Mouse (Mus musculus) CH12.LX (cell line): ENCODE measurements at regions not wholly inside any gene's neighbourhood (a gene's known extent, or its start where the extent isn't known, plus 50 kb on each side); places are given as distances from the start of the nearest gene placed in this dataset.
A peak's percentile ranks its signal among the peaks of the same experiment; 100 is the strongest.

Source experiments
- DNase-seq: peaks from one replicate; pipeline ENCODE4 v3.0.0-alpha.2; 2013; ENCODE audit errors: extremely low read depth
- H3K27ac ChIP-seq: 2 replicates; pipeline ENCODE4 v1.5.1; 2012; ENCODE audit warnings: low read depth, mild to moderate bottlenecking, control low read depth, moderate library complexity; ENCODE audit not compliant: insufficient read depth
- H3K27me3 ChIP-seq: replicated peaks from 2 replicates; pipeline ENCODE3; 2012; ENCODE audit warnings: inconsistent platforms
- H3K36me3 ChIP-seq, 2 experiments: replicated peaks in 1 of 2; 2 replicates each; pipeline versions ENCODE3 to v1.6.1; 2012; ENCODE audit warnings: inconsistent platforms in 1 of 2, low read length in 1 of 2, mild to moderate bottlenecking in 1 of 2, mixed read lengths in 1 of 2, moderate library complexity in 1 of 2; ENCODE audit not compliant: control insufficient read depth in 1 of 2, insufficient read depth in 1 of 2
- H3K4me1 ChIP-seq, 2 experiments: 2 replicates each; pipeline ENCODE4 v1.6.1; 2012; ENCODE audit warnings: inconsistent platforms in 1 of 2, moderate library complexity in 1 of 2; ENCODE audit not compliant: insufficient read depth in 2 of 2, control insufficient read depth in 1 of 2
- H3K4me2 ChIP-seq: 2 replicates; pipeline ENCODE4 v1.6.1; 2012; ENCODE audit warnings: low read depth, mild to moderate bottlenecking, control low read depth; ENCODE audit not compliant: poor library complexity, insufficient read depth, severe bottlenecking
- H3K4me3 ChIP-seq, 3 experiments: fragments of 150-350 bp in 1 of 3; sonication (generic) in 1 of 3; replicated peaks in 1 of 3; 2 replicates each; pipeline versions ENCODE3 to v1.5.1; 2011 to 2012; ENCODE audit warnings: low read depth in 2 of 3, low read length in 2 of 3, mild to moderate bottlenecking in 2 of 3, moderate library complexity in 2 of 3, control low read depth in 1 of 3, improper control_type of control experiment in 1 of 3, inconsistent platforms in 1 of 3, mixed read lengths in 1 of 3; ENCODE audit not compliant: poor library complexity in 1 of 3
- H3K79me2 ChIP-seq: replicated peaks from 2 replicates; pipeline ENCODE4 v1.6.1; 2012; ENCODE audit warnings: mild to moderate bottlenecking, moderate library complexity; ENCODE audit not compliant: control insufficient read depth, poor library complexity, insufficient read depth, severe bottlenecking; ENCODE audit errors: extremely low read depth
- H3K9ac ChIP-seq: 2 replicates; pipeline ENCODE4 v1.6.1; 2012; ENCODE audit warnings: low read depth, mild to moderate bottlenecking, control low read depth, moderate library complexity; ENCODE audit not compliant: insufficient read depth
- H3K9me3 ChIP-seq: replicated peaks from 2 replicates; pipeline ENCODE3; 2012; ENCODE audit warnings: low read length, inconsistent platforms, mixed read lengths
- BHLHE40 ChIP-seq: IDR thresholded peaks from 2 replicates; pipeline ENCODE4 v1.6.1; 2011; ENCODE audit warnings: mild to moderate bottlenecking, low read depth, low read length, improper control_type of control experiment
- CTCF ChIP-seq, 2 experiments: IDR thresholded peaks in 1 of 2; conservative IDR thresholded peaks in 1 of 2; 2 replicates each; pipeline ENCODE4 v1.5.1; 2011 to 2012; ENCODE audit warnings: low read depth in 2 of 2, low read length in 2 of 2, improper control_type of control experiment in 1 of 2, inconsistent platforms in 1 of 2, mild to moderate bottlenecking in 1 of 2, moderate library complexity in 1 of 2
- ELF1 ChIP-seq: IDR thresholded peaks from 2 replicates; pipeline ENCODE4 v1.6.1; 2014; ENCODE audit warnings: low read depth, mild to moderate bottlenecking, inconsistent platforms, low read length, improper control_type of control experiment
- EP300 ChIP-seq: IDR thresholded peaks from 2 replicates; pipeline ENCODE4 v1.6.1; 2011; ENCODE audit warnings: low read length, improper control_type of control experiment
- ETS1 ChIP-seq: conservative IDR thresholded peaks from 2 replicates; pipeline ENCODE4 v1.6.1; 2012; ENCODE audit warnings: low read depth, mild to moderate bottlenecking, inconsistent platforms, low read length, improper control_type of control experiment, moderate library complexity
- IRF4 ChIP-seq: IDR thresholded peaks from 2 replicates; pipeline ENCODE4 v1.6.1; 2014; ENCODE audit warnings: low read depth, mild to moderate bottlenecking, inconsistent platforms, low read length, improper control_type of control experiment
- MAFK ChIP-seq: IDR thresholded peaks from 2 replicates; pipeline ENCODE4 v1.6.1; 2011; ENCODE audit warnings: low read length, improper control_type of control experiment; ENCODE audit not compliant: insufficient replicate concordance
- MAX ChIP-seq: IDR thresholded peaks from 2 replicates; pipeline ENCODE4 v1.6.1; 2011; ENCODE audit warnings: low read length, improper control_type of control experiment
- MAZ ChIP-seq: IDR thresholded peaks from 2 replicates; pipeline ENCODE4 v1.6.1; 2012; ENCODE audit warnings: low read depth, mild to moderate bottlenecking, inconsistent platforms, low read length, improper control_type of control experiment, moderate library complexity
- MEF2A ChIP-seq: IDR thresholded peaks from 2 replicates; pipeline ENCODE4 v1.6.1; 2014; ENCODE audit warnings: low read depth, mild to moderate bottlenecking, inconsistent platforms, low read length, improper control_type of control experiment, borderline replicate concordance
- MXI1 ChIP-seq: IDR thresholded peaks from 2 replicates; pipeline ENCODE4 v1.6.1; 2011; ENCODE audit warnings: mild to moderate bottlenecking, low read depth, low read length, improper control_type of control experiment
- NRF1 ChIP-seq: IDR thresholded peaks from 2 replicates; pipeline ENCODE4 v1.6.1; 2014; ENCODE audit warnings: low read depth, mild to moderate bottlenecking, inconsistent platforms, low read length, improper control_type of control experiment, moderate library complexity
- POLR2AphosphoS2 ChIP-seq: IDR thresholded peaks from 2 replicates; pipeline ENCODE4 v1.6.1; 2011; ENCODE audit warnings: low read depth, low read length, improper control_type of control experiment
- RCOR1 ChIP-seq: conservative IDR thresholded peaks from 2 replicates; pipeline ENCODE4 v1.6.1; 2012; ENCODE audit warnings: low read depth, mild to moderate bottlenecking, inconsistent platforms, low read length, improper control_type of control experiment
- ZC3H11A ChIP-seq: IDR thresholded peaks from 2 replicates; pipeline ENCODE4 v1.6.1; 2012; ENCODE audit warnings: low read depth, mild to moderate bottlenecking, inconsistent platforms, low read length, improper control_type of control experiment
- ZKSCAN1 ChIP-seq: IDR thresholded peaks from 2 replicates; pipeline ENCODE4 v1.6.1; 2012; ENCODE audit warnings: low read depth, inconsistent platforms, low read length, improper control_type of control experiment, borderline replicate concordance
- ZMIZ1 ChIP-seq: IDR thresholded peaks from 2 replicates; pipeline ENCODE4 v1.6.1; 2012; ENCODE audit warnings: low read depth, mild to moderate bottlenecking, inconsistent platforms, low read length, improper control_type of control experiment
- dilution Hi-C: fragments of 300-500 bp; cut with MboI; formaldehyde crosslinking; loops from 2 replicates; pipeline ENCODE4 v1.14.3; 2020; ENCODE audit warnings: low sequenced_read_pairs; ENCODE audit not compliant: extremely low pct_unique_long_range_greater_than_20kb, extremely low pct_ligation_motif_present
- in situ Hi-C: fragments of 300-500 bp; cut with MboI; formaldehyde crosslinking; loops from 3 replicates; pipeline ENCODE4 v1.14.3; 2019; ENCODE audit warnings: low sequenced_read_pairs, low pct_ligation_motif_present, low pct_unique_long_range_greater_than_20kb, mixed read lengths

DNA sequence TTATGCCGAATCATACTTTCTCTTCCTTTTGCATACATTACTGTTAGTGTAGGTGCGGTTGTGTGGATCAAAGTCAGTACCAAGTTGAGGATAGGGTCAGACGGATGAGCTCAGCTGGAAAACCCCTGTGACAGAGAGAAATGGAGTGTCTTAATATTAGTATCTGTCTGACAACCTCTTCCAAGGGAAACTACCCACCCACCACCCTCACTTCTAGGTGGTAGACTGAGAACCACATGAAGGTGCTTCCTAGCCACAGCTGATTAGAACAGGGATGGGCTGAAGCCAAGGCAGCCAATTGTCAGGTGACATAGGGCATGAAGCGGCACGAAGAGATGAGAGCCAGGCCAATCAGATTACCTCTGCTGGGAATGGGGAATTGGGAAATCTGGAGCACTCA, 95.7 kb downstream of the Rassf10 start:
- no peak overlapping the region for H3K4me3 ChIP-seq
- peaks cover 6% of the 10 kb centered on the region for H3K9me3 ChIP-seq
- no peak overlapping the region for H3K9ac ChIP-seq
- H3K4me2 ChIP-seq, result no peak overlapping the region
- 0 out of 2 replicates have a peak, but pooled peaks have one; percentile 23 for TF ChIP-seq RCOR1
- TF ChIP-seq MEF2A, result peak; percentile 41; the same call in 1 of the 2 replicates
- TF ChIP-seq MAFK, result peak; percentile 17; the same call in 1 of the 2 replicates
- no peak for TF ChIP-seq NRF1
- TF ChIP-seq EP300, result no peak
- TF ChIP-seq IRF4, result peak; percentile 44; the same call in 1 of the 2 replicates
- TF ChIP-seq ETS1, result peak; percentile 77
- TF ChIP-seq BHLHE40, result peak; percentile 82
- TF ChIP-seq MAX, result 0 out of 2 replicates have a peak, but pooled peaks have one; percentile 18
- peaks cover 35 to 83% of the 10 kb centered on the region in 2 experiments for H3K4me1 ChIP-seq
- no peak overlapping the region for H3K27ac ChIP-seq
- dilution Hi-C loops, result no loop called here
- H3K79me2 ChIP-seq, result no peaks in the 10 kb centered on the region
- no peaks in the 10 kb centered on the region for H3K27me3 ChIP-seq
- in situ Hi-C loops, result no loop called here
- DNase-seq, result peak; percentile 71
- no peaks in the 10 kb centered on the region for H3K36me3 ChIP-seq

DNA sequence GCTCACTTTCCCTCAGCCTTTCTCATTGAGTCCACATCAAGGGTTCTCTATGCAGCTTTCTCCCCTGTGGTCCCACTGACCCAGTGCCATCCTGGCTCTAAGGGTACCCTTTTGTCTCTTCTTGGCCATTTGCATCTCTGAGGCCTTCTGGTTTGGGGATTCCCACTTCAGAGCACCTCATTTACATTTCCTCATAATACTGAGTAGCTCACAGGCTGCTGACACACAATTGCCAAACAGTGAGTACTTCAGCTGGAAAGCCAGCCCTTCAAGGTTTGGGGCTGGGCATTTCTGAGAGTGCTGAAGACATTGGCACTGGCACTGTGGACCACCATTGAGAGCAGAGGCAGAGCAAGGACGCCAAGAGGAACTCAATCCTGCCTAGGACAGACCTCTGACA, 99.2 kb downstream of the Rassf10 start:
- H3K79me2 ChIP-seq, result no peaks in the 10 kb centered on the region
- H3K36me3 ChIP-seq, result no peaks in the 10 kb centered on the region
- TF ChIP-seq ZC3H11A (no peak), IRF4 (peak; percentile 36; the same call in 1 of the 2 replicates), POLR2AphosphoS2 (no peak), ZMIZ1 (no peak), MEF2A (peak; percentile 21; the same call in 1 of the 2 replicates), ETS1 (peak; percentile 65), ELF1 (peak; percentile 66), ZKSCAN1 (no peak), BHLHE40 (0 out of 2 replicates have a peak, but pooled peaks have one; percentile 44), EP300 (peak; percentile 63), CTCF (conservative IDR thresholded peaks at IDR 0.05 in 1 of 2, IDR thresholded peaks at IDR 0.05 in 1 of 2; ENCODE audit: low read depth in 2 of 2, low read length in 2 of 2) (no peak), MAZ (no peak), MXI1 (no peak; the same call in 1 of the 2 replicates)
- TF ChIP-seq, all 38 proteins: peak for 6
- peak overlapping the region; percentile 71 for H3K27ac ChIP-seq
- DNase-seq, result peak; percentile 78
- peak overlapping the region; percentile 26 for H3K4me2 ChIP-seq
- peaks cover 35 to 71% of the 10 kb centered on the region in 2 experiments for H3K4me1 ChIP-seq
- dilution Hi-C loops (no loop called here), in situ Hi-C loops (no loop called here)
- H3K4me3 ChIP-seq, result no peak overlapping the region
- no peaks in the 10 kb centered on the region for H3K9me3 ChIP-seq
- no peaks in the 10 kb centered on the region for H3K27me3 ChIP-seq
- no peak overlapping the region for H3K9ac ChIP-seq
